Mouse (Mus musculus) embryo, embryonic 10 days (tissue): ENCODE results near the gene Igfbp4.
A peak's percentile ranks its signal among the peaks of the same experiment; 100 is the strongest.

Source experiments
- DNase-seq: peaks from one replicate; pipeline ENCODE4 v3.0.0-alpha.2; 2015; ENCODE audit warnings: low spot score

The Igfbp4 gene

GRCm38 (mm10) chr11:99041051-99041729 lies at the start of gene Igfbp4:
TSS of gene Igfbp4 (plus strand) at chr11:99041244.
- DNase-seq: peak; percentile 85

- no peak for DNase-seq
These were observed 45.1 kb upstream of the Igfbp4 start for GRCm38 (mm10) chr11:98995987-98996386.

- no peak for DNase-seq
These were observed 43.4 kb upstream of the Igfbp4 start for GRCm38 (mm10) chr11:98997659-98998058.

- no peak for DNase-seq
These were observed 42.3 kb upstream of the Igfbp4 start for GRCm38 (mm10) chr11:98998776-98999175.

- no peak for DNase-seq
These were observed 41.8 kb upstream of the Igfbp4 start for GRCm38 (mm10) chr11:98999243-98999642.

GRCm38 (mm10) chr11:99006788-99007187 lies 34.3 kb upstream of the Igfbp4 start:
- no peak for DNase-seq

- no peak for DNase-seq
These were observed 30.9 kb upstream of the Igfbp4 start for GRCm38 (mm10) chr11:99010124-99010523.

GRCm38 (mm10) chr11:99010706-99011105 lies 30.3 kb upstream of the Igfbp4 start:
- DNase-seq: no peak

- no peak for DNase-seq
These were observed 27.2 kb upstream of the Igfbp4 start for GRCm38 (mm10) chr11:99013856-99014255.

- no peak for DNase-seq
These were observed 21.2 kb upstream of the Igfbp4 start for GRCm38 (mm10) chr11:99019844-99020243.

GRCm38 (mm10) chr11:99022384-99022933 lies 18.6 kb upstream of the Igfbp4 start:
- DNase-seq: no peak

- DNase-seq: no peak
These were observed 17.9 kb upstream of the Igfbp4 start for GRCm38 (mm10) chr11:99023094-99023493.

GRCm38 (mm10) chr11:99023500-99024467 lies 17.3 kb upstream of the Igfbp4 start, which contains the start of gene Top2a:
TSS of gene Top2a (minus strand) at chr11:99024189.
- peak; percentile 95 for DNase-seq

- DNase-seq: no peak
These were observed 16.4 kb upstream of the Igfbp4 start for GRCm38 (mm10) chr11:99024468-99025134.

- no peak for DNase-seq
These were observed 15.2 kb upstream of the Igfbp4 start for GRCm38 (mm10) chr11:99025878-99026277.

GRCm38 (mm10) chr11:99026899-99027440 lies 14.1 kb upstream of the Igfbp4 start:
- DNase-seq: no peak

- DNase-seq: no peak
These were observed 5.7 kb upstream of the Igfbp4 start for GRCm38 (mm10) chr11:99035350-99035749.

GRCm38 (mm10) chr11:99036254-99036653 lies 4.8 kb upstream of the Igfbp4 start:
- no peak for DNase-seq

GRCm38 (mm10) chr11:99039782-99040181 lies 1.3 kb upstream of the Igfbp4 start:
- peak; percentile 97 for DNase-seq

- DNase-seq: peak; percentile 70
These were observed 584 bp upstream of the Igfbp4 start for GRCm38 (mm10) chr11:99040346-99040974.
